Mouse (Mus musculus) brain, embryonic 14.5 days (tissue): ENCODE measurements around the gene Ly86.

Experiments used
- CTCF ChIP-seq: fragments of 200-500 bp; IDR thresholded peaks from 2 replicates; pipeline ENCODE4 v1.5.1; 2012; ENCODE audit warnings: inconsistent platforms, mild to moderate bottlenecking, moderate library complexity, borderline replicate concordance; ENCODE audit not compliant: insufficient read depth, insufficient read length; ENCODE audit errors: extremely low read depth
- POLR2A ChIP-seq: fragments of 200-500 bp; IDR thresholded peaks from 2 replicates; pipeline ENCODE4 v1.6.1; 2012; ENCODE audit warnings: mild to moderate bottlenecking, inconsistent platforms, borderline replicate concordance; ENCODE audit not compliant: poor library complexity, insufficient read depth, insufficient read length, severe bottlenecking; ENCODE audit errors: extremely low read depth

DNA sequence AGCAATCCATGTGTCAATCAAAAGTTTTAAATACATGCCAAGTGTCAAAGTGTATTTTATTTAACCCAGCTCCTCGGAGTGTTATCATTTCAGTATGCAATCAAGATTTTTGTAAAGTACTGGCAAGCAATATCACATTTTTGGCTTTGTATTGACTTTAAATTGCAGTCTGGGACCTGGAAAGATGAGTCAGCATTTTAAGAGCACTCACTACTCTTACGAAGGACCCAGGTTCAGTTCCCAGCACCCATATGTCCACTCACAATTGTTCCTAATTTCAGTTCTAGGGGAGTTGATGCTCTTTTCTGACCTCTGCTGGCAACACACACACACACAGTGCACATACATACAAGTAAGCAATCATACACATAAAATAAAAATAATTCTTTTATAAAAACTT, 86.7 kb downstream of the Ly86 start:
- TF ChIP-seq POLR2A (no peak), CTCF (no peak)
